Mouse (Mus musculus) embryo, embryonic 11 days (tissue): Measurements from ENCODE around the gene Grk5.

ENCODE experiments used
- DNase-seq: peaks from one replicate; pipeline ENCODE4 v3.0.0-alpha.2; 2015

Grk5 gene

DNA sequence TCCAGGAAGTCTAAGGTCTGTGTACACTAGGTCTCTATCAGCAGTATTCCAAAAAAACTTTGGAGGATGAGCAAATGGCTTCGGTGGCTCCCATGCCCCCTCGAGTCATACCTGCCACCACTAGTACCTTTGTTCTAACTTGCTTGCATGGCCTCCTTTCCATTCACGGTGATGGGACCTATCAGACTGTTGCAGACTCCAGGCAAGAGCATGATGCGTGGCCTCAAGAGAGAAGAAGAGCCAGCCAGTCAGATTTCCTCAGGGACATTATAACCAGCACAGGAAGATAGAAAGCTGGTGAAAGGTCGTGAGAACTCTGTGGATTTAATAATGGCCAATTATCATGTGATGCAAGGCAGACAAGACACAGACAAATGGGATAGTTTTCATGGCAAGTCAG is 91.8 kb downstream of the Grk5 start:
- no peak for DNase-seq

DNA sequence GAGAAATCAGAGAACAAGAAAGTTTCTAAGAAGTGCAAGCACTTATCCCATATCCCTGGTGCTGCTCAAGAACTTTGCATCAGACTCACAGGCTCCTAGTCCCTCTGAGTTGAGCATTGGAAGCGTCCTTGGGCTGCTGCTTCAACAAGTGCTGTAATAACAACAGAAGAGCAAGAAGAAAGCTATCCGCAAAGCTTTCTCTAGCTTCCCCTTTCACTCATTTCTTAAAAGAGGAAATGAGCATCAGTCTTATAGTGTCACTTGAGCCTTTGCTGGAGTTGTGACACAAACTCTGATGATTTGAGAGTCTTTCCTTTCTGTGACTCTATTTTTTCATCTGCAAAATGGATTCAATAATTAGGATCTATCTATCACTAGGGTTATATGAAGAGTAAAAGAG is 92.3 kb downstream of the Grk5 start:
- DNase-seq: no peak

GRCm38 (mm10) chr19:60989766-60990165 is 100.2 kb downstream of the Grk5 start:
- no peak for DNase-seq

DNA sequence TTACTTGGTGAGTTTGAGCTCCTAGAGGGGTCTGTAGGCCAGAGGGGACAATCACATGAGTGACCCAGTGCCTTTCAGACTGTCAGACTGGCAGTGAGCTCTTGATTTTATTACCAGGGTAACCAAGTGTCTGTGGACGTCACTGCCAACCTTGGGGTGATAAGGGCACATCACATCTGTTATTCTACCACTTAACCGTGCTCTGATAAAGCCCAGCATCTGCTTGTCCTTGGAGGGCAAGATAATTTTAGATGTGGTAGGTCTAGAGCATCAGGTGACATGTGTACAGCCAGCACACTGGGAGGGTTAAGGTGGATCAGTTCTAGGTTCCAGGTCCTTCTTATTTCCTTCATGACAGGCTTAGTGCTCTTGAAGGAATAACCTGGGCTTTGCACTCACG is 104.7 kb downstream of the Grk5 start:
- no peak for DNase-seq

GRCm38 (mm10) chr19:60994845-60995244 is 105.3 kb downstream of the Grk5 start:
- no peak for DNase-seq

DNA sequence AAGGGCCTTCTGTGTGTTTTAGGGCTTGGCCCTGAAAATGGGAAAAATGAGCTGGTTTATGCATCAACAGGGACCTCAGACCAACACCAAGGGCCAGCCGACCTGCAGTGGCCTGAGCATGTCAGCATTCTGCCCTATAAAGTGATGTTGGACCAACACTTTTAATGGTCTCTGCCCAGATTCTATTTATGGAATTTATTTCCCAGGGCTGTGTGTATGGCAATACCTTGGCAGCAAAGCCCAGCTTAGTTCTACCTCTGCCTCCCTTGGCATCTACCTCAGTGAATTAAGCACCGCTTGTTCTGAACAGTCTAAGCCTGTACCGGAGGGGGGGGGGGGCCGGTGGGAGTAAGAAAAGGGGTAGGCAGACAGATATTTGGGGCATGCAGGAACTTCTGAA is 108.2 kb downstream of the Grk5 start:
- DNase-seq: no peak

GRCm38 (mm10) chr19:60999652-61000051 is 110.1 kb downstream of the Grk5 start:
- no peak for DNase-seq

DNA sequence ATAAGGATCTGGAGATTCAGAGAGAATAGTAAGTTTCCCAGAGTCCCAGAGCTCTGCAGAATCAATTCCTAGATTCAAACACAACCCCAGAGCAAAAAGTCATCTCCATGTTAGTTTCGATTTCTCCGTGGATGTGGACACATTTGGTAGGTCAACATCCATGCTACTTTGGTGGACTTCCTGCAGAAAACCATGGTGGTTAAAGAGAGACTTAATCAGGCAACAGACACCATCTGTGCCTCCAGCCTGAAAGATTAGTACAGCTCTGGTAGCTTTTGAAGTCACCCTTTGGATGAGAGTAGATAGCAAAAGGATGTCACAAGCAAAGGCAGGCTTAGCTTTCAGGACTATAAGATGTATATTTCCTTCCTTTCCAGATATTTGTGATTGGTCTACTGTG is 111.4 kb downstream of the Grk5 start:
- no peak for DNase-seq

- DNase-seq: no peak
Measured at GRCm38 (mm10) chr19:61009266-61009665, 119.7 kb downstream of the Grk5 start.

- DNase-seq: no peak
Measured at GRCm38 (mm10) chr19:61017477-61018266, 128.1 kb downstream of the Grk5 start.

GRCm38 (mm10) chr19:61021502-61021901 is 132.0 kb downstream of the Grk5 start:
- DNase-seq: no peak

DNA sequence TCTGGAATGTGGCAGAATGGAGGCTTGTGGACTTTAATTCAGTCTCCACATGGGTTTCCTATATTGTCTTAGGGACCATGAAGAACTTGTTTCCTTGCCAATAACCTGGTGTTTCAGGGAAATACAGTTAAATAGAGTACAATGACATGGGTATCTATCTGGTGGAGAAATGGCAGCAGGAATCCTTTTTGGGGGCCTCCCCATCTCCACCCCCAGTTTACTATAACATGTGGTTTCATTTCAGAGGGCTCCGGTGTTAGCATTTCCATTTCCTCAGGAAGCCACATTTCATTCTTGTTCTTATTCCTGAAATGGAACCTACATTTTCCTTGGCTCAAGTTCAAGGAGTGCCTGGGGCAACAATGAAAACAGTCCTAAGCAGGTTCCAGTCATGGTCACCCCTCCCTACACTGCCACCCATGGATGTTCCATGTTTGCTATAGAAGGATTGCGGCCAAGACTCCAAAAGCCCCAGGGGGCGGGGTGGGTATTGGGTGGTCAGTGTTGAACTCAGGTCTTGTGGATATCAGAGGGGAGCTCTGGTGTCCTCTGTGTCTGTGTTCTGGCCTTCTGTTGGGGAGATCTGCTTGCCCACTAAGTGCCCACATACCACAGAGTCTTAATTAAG is 132.5 kb downstream of the Grk5 start:
- peak; percentile 4 for DNase-seq

- DNase-seq: no peak
Measured at GRCm38 (mm10) chr19:61031570-61031969, 142.0 kb downstream of the Grk5 start.

GRCm38 (mm10) chr19:61039151-61039550 is 149.6 kb downstream of the Grk5 start:
- DNase-seq: no peak

GRCm38 (mm10) chr19:61048646-61049045 is 159.1 kb downstream of the Grk5 start:
- DNase-seq: no peak

DNA sequence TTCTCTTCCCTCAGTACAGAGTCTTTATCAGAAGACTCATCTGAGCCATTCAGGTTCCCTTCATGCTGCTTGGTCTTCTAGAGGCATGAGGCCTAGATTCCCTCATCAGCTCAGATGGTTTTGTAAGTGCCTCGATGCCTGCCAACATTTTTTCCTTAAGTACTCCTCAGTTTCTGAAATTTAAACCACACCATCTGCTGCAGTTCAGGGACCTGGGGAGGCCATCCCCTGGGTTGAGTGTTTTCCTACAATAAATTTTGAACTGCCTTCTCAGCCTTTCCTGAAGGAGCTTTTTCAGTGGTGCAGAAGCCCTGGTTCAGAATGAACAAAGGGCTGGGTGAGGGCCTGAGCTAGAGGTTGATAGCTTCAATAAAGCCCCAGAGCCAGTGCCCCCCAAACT is 159.9 kb downstream of the Grk5 start:
- DNase-seq: no peak

GRCm38 (mm10) chr19:61051151-61051550 is 161.6 kb downstream of the Grk5 start:
- no peak for DNase-seq

GRCm38 (mm10) chr19:61052008-61052407 is 162.5 kb downstream of the Grk5 start:
- DNase-seq: no peak

- no peak for DNase-seq
Measured at GRCm38 (mm10) chr19:61052786-61053185, 163.2 kb downstream of the Grk5 start.

DNA sequence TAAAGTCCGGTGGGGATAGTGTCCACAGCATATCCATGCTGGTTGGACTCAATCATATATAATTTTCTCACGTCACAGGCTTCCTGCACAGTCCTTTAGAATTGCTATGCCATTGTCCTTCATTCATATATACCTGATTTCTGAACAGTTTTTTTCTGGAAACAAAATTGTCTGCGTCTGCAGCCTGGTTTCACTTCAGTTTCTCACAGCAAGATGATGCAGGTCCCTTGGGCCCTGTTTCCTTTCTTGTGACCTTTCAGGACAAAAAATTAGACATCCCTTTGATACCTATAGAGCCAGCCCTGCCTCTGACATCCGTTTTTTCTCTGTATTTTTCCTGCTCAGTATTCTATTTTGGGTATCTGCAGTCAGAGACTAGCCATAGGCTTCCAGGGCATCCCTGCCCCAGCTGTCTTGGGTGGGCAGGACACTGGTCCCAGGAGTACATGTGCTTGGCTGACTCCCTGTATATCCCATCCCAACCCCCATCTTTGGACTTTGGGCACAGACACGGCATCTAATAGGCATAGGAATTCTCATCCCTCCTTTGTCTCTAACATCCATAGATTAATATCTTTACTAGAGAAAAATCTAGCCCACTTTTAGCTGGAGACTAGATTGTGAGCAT is 167.3 kb downstream of the Grk5 start:
- DNase-seq: no peak

- DNase-seq: peak; percentile 51
Measured at GRCm38 (mm10) chr19:61057581-61057980, 168.0 kb downstream of the Grk5 start.

GRCm38 (mm10) chr19:61064386-61064785 is 174.8 kb downstream of the Grk5 start:
- no peak for DNase-seq

DNA sequence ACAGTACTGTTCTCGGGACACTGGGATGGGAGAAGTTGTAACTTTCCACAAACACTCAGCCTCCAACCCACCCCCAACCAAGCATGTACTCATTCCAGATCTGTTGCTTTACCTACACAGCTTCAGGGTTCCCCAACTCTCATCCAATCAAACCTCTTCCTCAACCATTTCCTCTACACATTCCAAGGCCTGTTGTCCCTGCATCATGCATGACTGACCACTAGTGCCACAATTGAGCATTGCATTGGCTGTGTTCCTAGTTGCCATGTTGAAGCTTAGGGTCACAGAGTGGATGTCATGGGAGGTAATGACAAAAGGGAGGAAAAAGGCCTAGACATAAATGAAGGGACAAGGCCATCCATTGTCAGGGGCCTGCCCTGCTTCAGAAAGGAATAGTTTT is 175.5 kb downstream of the Grk5 start:
- no peak for DNase-seq

DNA sequence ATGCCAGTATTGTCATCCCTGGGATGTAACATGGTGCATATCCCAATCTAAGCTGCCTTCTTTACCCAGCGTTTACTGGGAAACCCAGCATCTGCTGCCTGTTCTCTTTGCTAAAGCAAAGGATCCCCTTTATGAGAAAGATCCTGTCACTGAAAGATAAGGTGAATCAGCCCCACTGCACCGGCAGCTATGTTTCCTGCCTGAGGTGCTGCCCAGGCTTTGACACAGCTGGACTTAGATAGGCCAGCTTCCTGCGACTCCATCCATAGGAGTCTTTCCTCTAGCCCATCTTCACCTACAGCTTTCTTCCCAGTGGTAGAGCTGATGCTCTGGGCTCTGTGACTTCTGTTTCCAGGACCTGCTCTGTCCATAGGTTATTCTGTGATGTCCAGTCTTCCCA is 189.1 kb downstream of the Grk5 start:
- no peak for DNase-seq
